Mouse (Mus musculus) Patski (cell line): ENCODE data around the gene Spon1. TPM values are rescaled to one million over a fixed set of nuclear protein-coding genes. Genes with fewer than 3 reads are reported as not detected.

Experiments
- ATAC-seq: fragments of 100-300 bp; one replicate; pipeline ENCODE4 v1.8.0; 2021
- CTCF ChIA-PET: fragments of 350-600 bp; sonication (Branson Sonifier 250); formaldehyde crosslinking; loops from one replicate; lab custom pipeline; 2022; ENCODE audit warnings: inconsistent platforms; lab: Charles Lee
- POLR2A ChIA-PET: fragments of 350-600 bp; sonication (Branson Sonifier 250); formaldehyde crosslinking; loops from one replicate; lab custom pipeline; 2022; ENCODE audit warnings: antibody characterized with exemption, inconsistent platforms; lab: Charles Lee
- DNase-seq: peaks from one replicate; pipeline ENCODE4 v3.0.0-alpha.2; 2011; ENCODE audit warnings: low read depth, low spot score
- H3K27me3 ChIP-seq: fragments of 371-371 bp; one replicate; pipeline ENCODE4 v1.5.1; 2021
- CTCF ChIP-seq: fragments of 100-300 bp; IDR thresholded peaks from one replicate; pipeline ENCODE4 v1.5.1; 2021
- in situ Hi-C: fragments of 300-500 bp; cut with MboI; formaldehyde crosslinking; loops from 3 replicates; pipeline ENCODE4 v1.11.1; 2018; ENCODE audit warnings: low pct_unique_long_range_greater_than_20kb, mixed read lengths
- polyA plus RNA-seq: library from polyadenylated mRNA; unstranded; gene quantifications from one replicate; pipeline ENCODE4 v1.2.3, GENCODE M21; 2021

Gene Spon1
- polyA plus RNA-seq, 1 experiment from 2014 or later, result 0.33 TPM

GRCm38 (mm10) chr7:114066529-114067178 lies 300.9 kb downstream of the Spon1 start:
- DNase-seq (peak; percentile 68), ATAC-seq (peak; percentile 84)
- POLR2A ChIA-PET, result no interaction called here
- peak; percentile 95 for TF ChIP-seq CTCF
- no peaks in the 10 kb centered on the region for H3K27me3 ChIP-seq
- CTCF ChIA-PET, result interaction anchor here (0.7 to 2.0 kb wide), 7 partner anchors 10 to 147 kb away, joined by 3 to 22 read pairs (median 4); no protein-coding TSS in a partner anchor
- in situ Hi-C loops, result loop anchor here (5.0 to 10.0 kb wide), 2 partner anchors 48 to 146 kb away; partner anchors contain the start of gene Rras2

- no peak for TF ChIP-seq CTCF
- H3K27me3 ChIP-seq, result no peaks in the 10 kb centered on the region
- ChIA-PET CTCF (interaction anchor here (1.3 kb wide), 1 partner anchor 10 kb away, joined by 4 read pairs; no protein-coding TSS in a partner anchor), POLR2A (no interaction called here)
- DNase-seq (no peak), ATAC-seq (no peak)
- in situ Hi-C loops, result loop anchor here (5.0 to 10.0 kb wide), 2 partner anchors 46 to 143 kb away; partner anchors contain the start of gene Rras2
These were observed 303.2 kb downstream of the Spon1 start for GRCm38 (mm10) chr7:114068956-114069533.

- DNase-seq (no peak), ATAC-seq (no peak)
- ChIA-PET POLR2A (no interaction called here), CTCF (no interaction called here)
- no peaks in the 10 kb centered on the region for H3K27me3 ChIP-seq
- no peak for TF ChIP-seq CTCF
- in situ Hi-C loops, result loop anchor here (5.0 to 10.0 kb wide), 2 partner anchors 45 to 142 kb away; partner anchors contain the start of gene Rras2
These were observed 304.1 kb downstream of the Spon1 start for GRCm38 (mm10) chr7:114069726-114070457.

- no peak for DNase-seq
- H3K27me3 ChIP-seq, result no peaks in the 10 kb centered on the region
- CTCF ChIA-PET, result interaction anchor here (1.0 kb wide), 1 partner anchor 143 kb away, joined by 4 read pairs; no protein-coding TSS in a partner anchor
These were observed 304.7 kb downstream of the Spon1 start for GRCm38 (mm10) chr7:114070458-114070840.

GRCm38 (mm10) chr7:114071395-114071794 lies 305.6 kb downstream of the Spon1 start:
- in situ Hi-C loops, result no loop called here
- POLR2A ChIA-PET, result no interaction called here

More at GRCm38 (mm10) chr7:114070458-114070840, 304.7 kb downstream of the Spon1 start:
- no peak for ATAC-seq
- in situ Hi-C loops, result no loop called here
- POLR2A ChIA-PET, result no interaction called here
- no peak for TF ChIP-seq CTCF

GRCm38 (mm10) chr7:114071851-114072616 lies 306.2 kb downstream of the Spon1 start:
- CTCF ChIA-PET, result interaction anchor here (0.7 to 1.2 kb wide), 7 partner anchors 10 to 142 kb away, joined by 3 to 4 read pairs (median 3); no protein-coding TSS in a partner anchor
- POLR2A ChIA-PET, result interaction anchor here (1.2 kb wide), 1 partner anchor 15 kb away, joined by 5 read pairs; no protein-coding TSS in a partner anchor
- DNase-seq, result no peak
- in situ Hi-C loops, result no loop called here
- TF ChIP-seq CTCF, result no peak
- no peaks in the 10 kb centered on the region for H3K27me3 ChIP-seq
- ATAC-seq, result peak; percentile 11

More at GRCm38 (mm10) chr7:114071395-114071794, 305.6 kb downstream of the Spon1 start:
- no peak for TF ChIP-seq CTCF
- no peak for ATAC-seq
- CTCF ChIA-PET, result interaction anchor here (0.9 to 1.1 kb wide), 3 partner anchors 14 to 142 kb away, joined by 3 to 4 read pairs (median 4); no protein-coding TSS in a partner anchor
- no peak for DNase-seq
- no peaks in the 10 kb centered on the region for H3K27me3 ChIP-seq

GRCm38 (mm10) chr7:114074133-114074532 lies 308.3 kb downstream of the Spon1 start:
- ChIA-PET CTCF (interaction anchor here (1.1 kb wide), 1 partner anchor 15 kb away, joined by 3 read pairs; no protein-coding TSS in a partner anchor), POLR2A (no interaction called here)
- H3K27me3 ChIP-seq, result no peaks in the 10 kb centered on the region
- in situ Hi-C loops, result no loop called here
- no peak for TF ChIP-seq CTCF
- ATAC-seq, result no peak
- no peak for DNase-seq

GRCm38 (mm10) chr7:114074595-114074994 lies 308.8 kb downstream of the Spon1 start:
- CTCF ChIA-PET, result interaction anchor here (1.1 kb wide), 1 partner anchor 15 kb away, joined by 3 read pairs; no protein-coding TSS in a partner anchor
- ATAC-seq, result no peak
- no peak for DNase-seq
- H3K27me3 ChIP-seq, result no peaks in the 10 kb centered on the region
- in situ Hi-C loops, result no loop called here
- TF ChIP-seq CTCF, result no peak
- POLR2A ChIA-PET, result no interaction called here

- ATAC-seq (peak; percentile 67), DNase-seq (no peak)
- in situ Hi-C loops, result no loop called here
- ChIA-PET CTCF (interaction anchor here (1.1 to 1.8 kb wide), 9 partner anchors 8 to 134 kb away, joined by 3 to 6 read pairs (median 3); no protein-coding TSS in a partner anchor), POLR2A (interaction anchor here (0.6 to 0.8 kb wide), 2 partner anchors 36 to 768 kb away, joined by 3 read pairs; no protein-coding TSS in a partner anchor)
- TF ChIP-seq CTCF, result peak; percentile 30
- no peaks in the 10 kb centered on the region for H3K27me3 ChIP-seq
These were observed 313.5 kb downstream of the Spon1 start for GRCm38 (mm10) chr7:114079343-114079742.
